Mouse (Mus musculus): ENCODE measurements around the gene Klhl26. TPM values are rescaled to one million over a fixed set of nuclear protein-coding genes. Genes with fewer than 3 reads are reported as not detected.

Gene Klhl26
- polyA plus RNA-seq, 1 experiment from 2014 or later = 6.7 TPM

DNA sequence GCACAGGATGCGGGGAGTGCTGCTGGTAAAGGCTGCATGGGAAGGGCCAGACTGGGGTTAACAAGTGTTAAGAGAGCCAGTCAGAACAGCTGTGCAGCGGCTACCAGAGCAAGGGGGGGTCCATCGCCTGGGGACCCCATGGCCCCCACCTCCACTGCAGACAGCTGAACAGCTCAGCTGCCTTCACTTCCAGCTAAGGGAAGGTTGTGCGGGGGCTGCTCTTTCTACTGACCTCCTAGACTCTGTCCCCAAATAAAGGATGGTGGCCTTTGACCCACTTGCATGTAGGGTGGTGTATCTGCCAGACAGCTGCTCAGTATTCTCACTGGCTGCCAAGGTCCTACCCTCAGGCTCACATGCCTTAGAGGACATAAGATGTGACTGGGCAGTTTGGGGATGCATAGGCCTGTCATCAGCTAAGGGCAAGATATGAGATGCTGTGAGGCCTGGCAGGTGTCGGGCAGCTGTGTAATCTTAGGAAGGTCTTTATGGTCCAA is 9.5 kb downstream of the Klhl26 start:
- Histone ChIP-seq H3K27ac (no peak overlapping the region), H3K4me2 (no peak overlapping the region), H3K9ac (no peak overlapping the region), H3K36me3 (peaks cover 12% of the 10 kb centered on the region), H3K27me3 (no peaks in the 10 kb centered on the region), H3K9me3 (replicated peaks) (no peaks in the 10 kb centered on the region), H3K4me1 (replicated peaks) (peaks cover 46% of the 10 kb centered on the region), H3K4me3 (replicated peaks) (no peak overlapping the region)
- ATAC-seq (ENCODE audit: low read depth) (0 out of 2 replicates have a peak, but pooled peaks have one; percentile 14), DNase-seq (no peak)
- 69% methylated on average over 5 of the region's 5 CpGs for WGBS (ENCODE audit: insufficient replicate concordance)

DNA sequence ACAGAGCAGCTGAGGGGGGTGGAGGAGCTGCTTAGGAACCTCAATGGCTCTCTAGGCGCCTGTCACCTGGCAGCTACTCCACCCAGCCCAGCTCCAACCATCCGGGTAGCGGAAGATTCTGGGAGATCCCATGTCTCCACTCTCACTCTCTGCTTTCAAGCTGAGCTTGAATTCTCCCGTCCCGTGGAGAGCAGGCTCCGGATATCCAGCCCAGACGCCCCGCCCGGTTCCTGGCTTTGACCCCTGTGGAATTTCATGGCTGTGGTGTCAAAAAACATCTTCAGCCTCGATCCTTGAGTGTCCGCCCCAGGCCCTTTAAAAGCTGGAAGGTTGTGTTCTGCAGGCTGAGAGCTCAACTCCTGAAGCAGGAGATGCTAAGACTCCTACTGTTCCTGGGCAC is 10.0 kb downstream of the Klhl26 start:
- no peak overlapping the region for H3K4me2 ChIP-seq
- DNase-seq = no peak
- no peaks in the 10 kb centered on the region for H3K27me3 ChIP-seq
- H3K27ac ChIP-seq = no peak overlapping the region
- peaks cover 46% of the 10 kb centered on the region for H3K4me1 ChIP-seq (replicated peaks)
- peaks cover 12% of the 10 kb centered on the region for H3K36me3 ChIP-seq
- ATAC-seq (ENCODE audit: low read depth) = no peak
- 77% methylated on average over 11 of the region's 11 CpGs for WGBS (ENCODE audit: insufficient replicate concordance)
- no peaks in the 10 kb centered on the region for H3K9me3 ChIP-seq (replicated peaks)
- H3K9ac ChIP-seq = no peak overlapping the region
- H3K4me3 ChIP-seq (replicated peaks) = no peak overlapping the region

DNA sequence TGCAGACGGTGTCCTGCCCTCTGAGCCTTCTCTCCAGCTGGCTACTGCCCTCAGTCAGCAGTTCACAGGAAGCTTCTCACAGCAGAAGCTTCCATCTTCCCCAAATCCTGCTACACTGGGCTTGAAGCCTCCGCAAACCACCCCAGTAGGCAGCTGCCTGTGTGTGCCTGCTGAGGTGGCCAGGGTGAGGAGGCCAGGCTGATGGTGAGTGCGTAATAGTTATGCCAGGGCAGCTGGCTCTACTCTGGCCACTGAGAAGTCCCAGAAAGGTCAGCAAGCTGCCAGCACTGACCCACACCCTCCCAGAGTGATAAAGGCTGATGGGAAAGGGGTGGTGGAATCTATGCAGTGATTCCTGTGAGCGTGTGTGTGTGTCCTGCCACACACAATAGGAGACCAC is 10.5 kb downstream of the Klhl26 start:
- Histone ChIP-seq H3K4me2 (no peak overlapping the region), H3K4me1 (replicated peaks) (peaks cover 49% of the 10 kb centered on the region), H3K4me3 (replicated peaks) (no peak overlapping the region), H3K9ac (no peak overlapping the region), H3K36me3 (peaks cover 12% of the 10 kb centered on the region), H3K27me3 (no peaks in the 10 kb centered on the region), H3K9me3 (replicated peaks) (no peaks in the 10 kb centered on the region), H3K27ac (no peak overlapping the region)
- WGBS (ENCODE audit: insufficient replicate concordance) = 83% methylated on average over 4 of the region's 4 CpGs
- no peak for DNase-seq
- no peak for ATAC-seq (ENCODE audit: low read depth)

DNA sequence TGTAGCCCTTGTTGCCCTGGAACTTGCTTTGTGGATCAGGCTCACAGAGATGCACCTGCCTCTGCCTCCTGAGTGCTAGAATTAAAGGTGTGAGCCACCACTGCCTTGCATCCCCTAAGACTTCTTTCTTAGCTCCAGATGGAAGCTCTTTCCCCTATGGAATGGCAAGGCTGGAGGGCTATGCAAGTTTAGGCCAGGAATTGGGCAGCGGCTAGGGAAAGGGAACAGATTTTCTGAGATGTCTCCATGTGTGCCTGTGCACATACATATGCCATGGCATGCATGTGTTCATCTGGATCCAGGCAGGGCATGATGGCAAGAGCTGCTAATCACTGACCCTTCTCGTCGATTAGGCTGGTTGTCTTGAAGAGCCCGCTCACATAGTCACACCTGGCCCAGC is 11.1 kb downstream of the Klhl26 start:
- Histone ChIP-seq H3K27me3 (no peaks in the 10 kb centered on the region), H3K27ac (no peak overlapping the region), H3K4me1 (replicated peaks) (peaks cover 52% of the 10 kb centered on the region), H3K36me3 (peaks cover 12% of the 10 kb centered on the region), H3K4me2 (no peak overlapping the region), H3K9me3 (replicated peaks) (no peaks in the 10 kb centered on the region), H3K9ac (no peak overlapping the region), H3K4me3 (replicated peaks) (no peak overlapping the region)
- no peak for ATAC-seq (ENCODE audit: low read depth)
- WGBS (ENCODE audit: insufficient replicate concordance) = 92% methylated on average over 4 of the region's 4 CpGs
- DNase-seq = no peak

DNA sequence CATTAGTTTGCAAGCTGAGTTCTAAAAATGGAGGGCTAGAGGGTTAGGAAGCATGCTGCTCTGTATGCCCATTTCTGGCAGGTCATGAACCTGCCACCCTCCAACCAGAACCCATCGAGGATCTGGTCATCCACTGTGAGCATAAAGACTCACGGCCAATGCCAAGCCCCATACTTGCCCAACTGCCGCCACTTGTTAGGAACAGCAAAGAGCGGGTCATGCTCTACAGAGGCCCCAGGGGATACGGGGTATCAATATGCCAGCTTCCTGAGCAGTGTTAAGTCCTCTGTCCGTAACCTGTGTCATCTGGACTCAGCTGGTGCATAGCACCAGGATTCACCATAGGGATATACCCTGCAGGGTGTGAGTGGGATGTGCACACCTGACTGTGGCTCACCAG is 12.6 kb downstream of the Klhl26 start:
- no peak for ATAC-seq (ENCODE audit: low read depth)
- Histone ChIP-seq H3K36me3 (peaks cover 17% of the 10 kb centered on the region), H3K4me1 (replicated peaks) (peaks cover 37% of the 10 kb centered on the region), H3K27me3 (no peaks in the 10 kb centered on the region), H3K4me3 (replicated peaks) (no peak overlapping the region), H3K9ac (no peak overlapping the region), H3K27ac (no peak overlapping the region), H3K4me2 (no peak overlapping the region), H3K9me3 (replicated peaks) (peaks cover 4% of the 10 kb centered on the region; the same call in 1 of the 2 replicates)
- WGBS (ENCODE audit: insufficient replicate concordance) = 80% methylated on average over 6 of the region's 6 CpGs
- DNase-seq = no peak

DNA sequence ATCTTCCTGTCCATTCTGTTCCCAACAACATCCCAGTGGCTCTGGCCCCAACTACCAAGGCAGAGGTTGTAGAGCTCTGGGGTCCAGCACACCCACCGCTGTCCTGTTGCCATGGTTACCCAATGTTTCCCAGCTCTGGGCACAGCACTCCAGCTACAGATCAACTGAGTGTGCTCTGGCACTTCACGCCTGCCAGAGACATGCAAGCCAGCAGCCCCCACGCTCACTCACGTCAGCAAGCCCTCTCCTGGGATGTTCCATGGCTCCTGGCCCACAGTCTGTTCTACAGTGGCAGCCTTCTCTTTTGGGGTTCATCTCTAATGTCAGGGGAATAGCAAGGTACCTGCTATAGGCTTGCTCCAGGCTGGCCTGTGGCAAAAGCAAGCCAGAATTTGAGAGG is 13.5 kb downstream of the Klhl26 start:
- H3K9me3 ChIP-seq (replicated peaks) = peaks cover 4% of the 10 kb centered on the region; the same call in 1 of the 2 replicates
- peaks cover 17% of the 10 kb centered on the region for H3K36me3 ChIP-seq
- H3K27ac ChIP-seq = no peak overlapping the region
- ATAC-seq (ENCODE audit: low read depth) (no peak), DNase-seq (no peak)
- 85% methylated on average over 4 of the region's 4 CpGs for WGBS (ENCODE audit: insufficient replicate concordance)
- peaks cover 32% of the 10 kb centered on the region for H3K4me1 ChIP-seq (replicated peaks)
- H3K4me2 ChIP-seq = no peak overlapping the region
- H3K4me3 ChIP-seq (replicated peaks) = no peak overlapping the region
- no peaks in the 10 kb centered on the region for H3K27me3 ChIP-seq
- no peak overlapping the region for H3K9ac ChIP-seq

DNA sequence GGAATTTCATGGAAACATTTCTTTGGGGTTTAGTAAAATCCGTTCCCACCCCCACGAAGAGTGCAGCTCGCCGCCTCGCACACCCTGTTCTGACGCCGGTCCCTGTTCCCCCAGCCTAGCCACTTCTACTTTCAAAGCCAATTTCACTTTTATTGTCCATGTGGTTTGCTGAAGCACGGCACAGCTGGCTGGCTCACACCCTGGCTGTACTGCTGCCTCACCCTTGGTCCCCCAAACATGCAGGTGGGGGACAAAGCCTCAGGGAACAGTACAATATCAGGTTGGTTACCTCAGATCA is 14.3 kb downstream of the Klhl26 start:
- Histone ChIP-seq H3K27me3 (no peaks in the 10 kb centered on the region), H3K9ac (no peak overlapping the region), H3K4me3 (replicated peaks) (no peak overlapping the region), H3K27ac (no peak overlapping the region), H3K36me3 (peaks cover 17% of the 10 kb centered on the region), H3K9me3 (replicated peaks) (peaks cover 4% of the 10 kb centered on the region; the same call in 1 of the 2 replicates), H3K4me1 (replicated peaks) (peaks cover 32% of the 10 kb centered on the region), H3K4me2 (no peak overlapping the region)
- DNase-seq (no peak), ATAC-seq (ENCODE audit: low read depth) (no peak)
- WGBS (ENCODE audit: insufficient replicate concordance) = 86% methylated on average over 8 of the region's 8 CpGs

DNA sequence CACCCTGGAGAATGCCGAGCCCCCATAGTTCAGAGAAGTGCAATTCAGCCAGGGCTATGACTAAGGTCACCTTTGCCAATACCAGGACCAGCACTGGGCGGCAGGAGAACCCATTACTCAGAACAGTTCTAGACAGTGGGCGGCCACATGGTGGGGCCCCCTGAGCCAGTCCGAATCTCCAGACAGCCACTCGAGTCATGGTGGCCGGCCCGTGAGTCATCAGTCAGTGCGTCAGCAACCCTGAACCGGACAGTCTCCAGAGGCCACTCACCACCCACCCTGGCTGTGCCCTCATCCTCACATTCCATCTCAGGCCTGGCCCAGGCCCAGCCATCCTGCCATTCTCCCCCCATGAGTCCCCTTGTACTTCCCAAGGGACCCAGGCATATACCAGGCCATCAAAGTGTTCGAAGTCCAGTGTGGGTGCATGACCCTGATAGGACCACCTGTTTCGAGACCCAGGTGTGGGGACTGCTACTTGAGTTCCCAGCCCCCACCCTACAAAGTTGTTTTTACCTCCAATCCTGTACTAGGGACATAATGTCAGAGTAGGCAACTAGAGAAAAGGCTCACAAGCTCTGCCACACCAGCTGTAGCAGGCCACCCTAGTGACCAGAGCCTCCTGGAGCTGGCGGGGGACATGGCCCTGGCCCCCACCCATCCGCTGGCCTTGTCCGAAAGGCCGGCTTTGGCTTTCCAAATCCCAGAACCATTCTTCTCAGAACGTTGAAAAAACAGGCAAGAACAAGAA is 14.8 kb downstream of the Klhl26 start:
- Histone ChIP-seq H3K27ac (no peak overlapping the region), H3K4me1 (replicated peaks) (peaks cover 31% of the 10 kb centered on the region), H3K4me2 (no peak overlapping the region), H3K27me3 (no peaks in the 10 kb centered on the region), H3K9ac (no peak overlapping the region), H3K36me3 (peaks cover 17% of the 10 kb centered on the region), H3K9me3 (replicated peaks) (peaks cover 4% of the 10 kb centered on the region; the same call in 1 of the 2 replicates), H3K4me3 (replicated peaks) (no peak overlapping the region)
- WGBS (ENCODE audit: insufficient replicate concordance) = 79% methylated on average over 16 of the region's 16 CpGs
- DNase-seq = no peak
- ATAC-seq (ENCODE audit: low read depth) = no peak

DNA sequence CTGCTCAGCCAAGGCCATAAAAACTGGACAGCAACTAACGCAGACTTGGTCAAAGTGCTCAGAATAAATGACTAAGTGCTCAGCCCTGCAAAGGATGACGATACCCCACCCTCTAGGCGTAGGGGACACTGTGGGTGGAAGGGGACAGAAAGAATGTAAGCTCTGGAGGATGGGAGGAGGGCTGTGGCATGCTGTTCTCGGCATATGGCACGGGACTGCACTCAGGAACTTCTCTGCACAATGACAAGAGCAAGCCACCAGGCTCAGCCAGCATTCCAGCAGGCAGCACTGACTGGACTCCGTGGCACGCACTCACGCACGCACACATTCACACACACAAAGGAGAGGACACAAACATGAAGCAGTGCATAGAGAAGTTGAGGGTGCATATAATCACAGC is 16.2 kb downstream of the Klhl26 start:
- Histone ChIP-seq H3K27ac (no peak overlapping the region), H3K4me3 (replicated peaks) (no peak overlapping the region), H3K36me3 (peaks cover 11% of the 10 kb centered on the region; the same call in 1 of the 2 replicates), H3K27me3 (no peaks in the 10 kb centered on the region), H3K9ac (no peak overlapping the region), H3K4me2 (no peak overlapping the region), H3K9me3 (replicated peaks) (peaks cover 4% of the 10 kb centered on the region; the same call in 1 of the 2 replicates), H3K4me1 (replicated peaks) (peaks cover 22% of the 10 kb centered on the region)
- WGBS (ENCODE audit: insufficient replicate concordance) = 81% methylated on average over 9 of the region's 9 CpGs
- ATAC-seq (ENCODE audit: low read depth) (no peak), DNase-seq (no peak)

DNA sequence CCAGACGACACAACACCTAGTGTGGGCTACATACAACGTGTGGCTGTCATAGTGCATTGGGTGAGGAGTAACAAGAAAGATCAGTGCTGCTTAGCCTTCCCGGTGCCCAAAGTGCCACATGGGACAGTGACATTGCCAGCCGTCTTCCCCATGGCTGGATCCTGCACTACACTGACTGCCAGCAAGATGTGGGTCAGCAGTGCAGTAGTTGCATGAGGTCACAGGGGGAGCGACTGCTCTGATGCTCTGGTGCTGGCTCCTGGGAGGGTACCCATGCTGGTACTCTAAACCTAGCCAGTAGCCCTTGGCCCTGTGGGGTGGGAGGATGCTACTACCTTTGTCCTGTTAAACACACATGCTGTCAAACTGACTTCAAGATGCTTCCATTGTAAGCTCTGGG is 16.6 kb downstream of the Klhl26 start:
- no peak overlapping the region for H3K4me2 ChIP-seq
- DNase-seq (no peak), ATAC-seq (ENCODE audit: low read depth) (no peak)
- H3K9ac ChIP-seq = no peak overlapping the region
- H3K27me3 ChIP-seq = no peaks in the 10 kb centered on the region
- peaks cover 22% of the 10 kb centered on the region for H3K4me1 ChIP-seq (replicated peaks)
- no peak overlapping the region for H3K27ac ChIP-seq
- H3K9me3 ChIP-seq (replicated peaks) = peaks cover 4% of the 10 kb centered on the region; the same call in 1 of the 2 replicates
- H3K4me3 ChIP-seq (replicated peaks) = no peak overlapping the region
- H3K36me3 ChIP-seq = peaks cover 11% of the 10 kb centered on the region; the same call in 1 of the 2 replicates
- 79% methylated on average over 5 of the region's 5 CpGs for WGBS (ENCODE audit: insufficient replicate concordance)

DNA sequence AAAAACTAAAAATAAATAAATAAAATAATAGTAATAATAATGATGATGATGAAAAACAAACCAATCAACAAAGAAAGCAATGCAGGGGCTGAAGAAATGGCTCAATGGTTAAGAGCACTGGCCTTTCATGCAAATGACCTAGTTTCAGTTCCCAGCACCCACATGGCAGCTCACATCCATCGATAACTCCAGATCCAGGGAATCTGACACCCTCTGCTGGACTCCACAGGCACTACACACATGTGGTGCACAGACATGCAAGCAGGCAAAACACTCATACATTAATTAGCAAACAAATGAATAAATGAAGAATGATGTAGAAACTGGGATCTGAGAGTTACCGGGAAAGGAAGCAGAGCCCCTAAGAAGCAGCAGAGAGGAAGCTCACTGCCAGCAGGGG is 17.1 kb downstream of the Klhl26 start:
- H3K4me2 ChIP-seq = no peak overlapping the region
- no peak overlapping the region for H3K27ac ChIP-seq
- DNase-seq (no peak), ATAC-seq (ENCODE audit: low read depth) (no peak)
- peaks cover 9% of the 10 kb centered on the region; the same call in 1 of the 2 replicates for H3K36me3 ChIP-seq
- WGBS (ENCODE audit: insufficient replicate concordance) = 88% methylated on average over 2 of the region's 2 CpGs
- no peaks in the 10 kb centered on the region for H3K27me3 ChIP-seq
- H3K4me1 ChIP-seq (replicated peaks) = peaks cover 22% of the 10 kb centered on the region
- H3K4me3 ChIP-seq (replicated peaks) = no peak overlapping the region
- H3K9ac ChIP-seq = no peak overlapping the region
- H3K9me3 ChIP-seq (replicated peaks) = peaks cover 4% of the 10 kb centered on the region; the same call in 1 of the 2 replicates

DNA sequence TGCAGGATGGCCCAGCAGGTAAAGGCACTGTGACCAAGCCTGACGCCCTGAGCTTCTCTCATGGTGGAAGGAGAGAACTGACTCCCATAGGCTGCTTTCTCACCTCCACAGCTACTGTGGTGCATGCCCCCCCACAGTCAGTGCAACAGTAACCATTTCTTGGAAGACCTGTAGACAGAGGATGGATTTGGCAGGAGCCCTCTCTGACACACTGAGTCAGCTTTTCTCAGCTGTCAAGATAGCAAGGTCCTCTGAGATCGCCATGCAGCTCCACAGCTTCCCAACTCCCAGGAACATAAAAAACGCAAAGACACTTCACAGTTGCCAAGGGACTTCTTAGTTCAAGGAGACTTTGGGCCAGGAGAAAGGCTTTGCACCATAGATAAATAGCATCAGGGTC is 18.3 kb downstream of the Klhl26 start:
- Histone ChIP-seq H3K4me2 (no peak overlapping the region), H3K4me1 (replicated peaks) (peaks cover 22% of the 10 kb centered on the region), H3K27me3 (no peaks in the 10 kb centered on the region), H3K9ac (no peak overlapping the region), H3K4me3 (replicated peaks) (no peak overlapping the region), H3K9me3 (replicated peaks) (peaks cover 4% of the 10 kb centered on the region; the same call in 1 of the 2 replicates), H3K27ac (no peak overlapping the region), H3K36me3 (0 out of 2 replicates have a peak, but pooled peaks cover 5% of the 10 kb centered on the region)
- ATAC-seq (ENCODE audit: low read depth) (no peak), DNase-seq (no peak)
- 59% methylated on average over 3 of the region's 3 CpGs for WGBS (ENCODE audit: insufficient replicate concordance)
